Mouse (Mus musculus) T-cell, adult 2 months (primary cell): Measurements from ENCODE around the gene Cdc37.

ENCODE experiments used
- DNase-seq: peaks from one replicate; pipeline ENCODE4 v3.0.0; 2022; ENCODE audit warnings: low spot score

Gene Cdc37

DNA sequence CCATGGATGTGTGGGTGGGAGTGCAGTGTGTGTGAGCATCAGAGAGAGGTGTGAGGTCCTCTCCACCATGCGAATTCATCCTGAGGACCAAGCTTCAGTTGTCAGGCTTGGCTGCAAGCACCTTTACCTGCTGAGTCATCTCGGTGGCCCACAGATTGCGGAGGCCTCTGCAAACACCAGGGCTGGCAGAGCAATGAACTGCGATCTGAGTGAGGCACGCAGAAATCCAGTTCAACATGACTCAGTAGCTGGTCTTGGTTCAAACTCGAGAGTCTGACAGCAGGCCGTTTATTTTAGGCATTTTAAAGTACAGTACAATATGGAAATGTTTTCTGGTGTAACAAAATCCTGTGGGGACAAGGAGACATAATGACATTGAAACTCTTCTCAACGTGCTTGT is 52.0 kb downstream of the Cdc37 start:
- DNase-seq = no peak

DNA sequence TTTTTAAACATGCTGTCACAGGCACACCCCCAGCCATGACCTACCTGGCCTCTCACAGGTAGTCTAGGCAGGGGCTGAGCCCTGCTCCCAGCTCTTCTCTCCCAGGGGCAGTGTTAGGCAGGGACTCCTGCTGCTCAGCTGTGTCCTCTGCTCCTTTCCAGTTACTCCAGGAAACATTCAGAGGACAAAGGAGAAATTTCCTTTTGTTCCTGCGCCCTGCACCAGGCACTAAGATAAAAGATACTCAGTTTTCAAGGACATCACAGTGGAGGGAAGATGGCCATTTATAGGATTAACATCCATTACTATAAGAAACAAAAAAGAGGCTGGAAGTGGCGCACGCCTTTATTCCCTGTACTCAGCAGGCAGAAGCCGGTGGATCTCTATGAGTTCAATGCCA is 53.8 kb downstream of the Cdc37 start:
- DNase-seq = no peak

DNA sequence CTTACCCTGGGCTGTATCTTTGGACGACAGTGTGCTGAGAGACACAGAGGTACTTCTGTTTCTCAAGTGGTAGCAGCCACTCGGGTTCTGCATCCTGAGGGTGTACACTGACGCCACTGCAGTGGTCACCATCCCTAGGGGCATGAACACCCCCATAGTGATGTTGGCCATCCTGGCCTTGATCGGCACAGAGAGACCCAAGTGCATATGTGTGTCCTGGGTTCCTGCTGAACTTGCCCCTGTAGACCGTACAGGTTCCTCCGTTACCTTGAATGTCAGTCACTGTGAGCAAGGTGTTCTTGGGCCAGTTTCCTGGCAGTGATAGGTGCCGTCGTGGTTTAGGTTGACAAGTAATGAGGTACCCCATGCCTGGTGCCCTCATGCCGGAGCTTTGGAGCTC is 56.4 kb downstream of the Cdc37 start:
- DNase-seq = no peak

DNA sequence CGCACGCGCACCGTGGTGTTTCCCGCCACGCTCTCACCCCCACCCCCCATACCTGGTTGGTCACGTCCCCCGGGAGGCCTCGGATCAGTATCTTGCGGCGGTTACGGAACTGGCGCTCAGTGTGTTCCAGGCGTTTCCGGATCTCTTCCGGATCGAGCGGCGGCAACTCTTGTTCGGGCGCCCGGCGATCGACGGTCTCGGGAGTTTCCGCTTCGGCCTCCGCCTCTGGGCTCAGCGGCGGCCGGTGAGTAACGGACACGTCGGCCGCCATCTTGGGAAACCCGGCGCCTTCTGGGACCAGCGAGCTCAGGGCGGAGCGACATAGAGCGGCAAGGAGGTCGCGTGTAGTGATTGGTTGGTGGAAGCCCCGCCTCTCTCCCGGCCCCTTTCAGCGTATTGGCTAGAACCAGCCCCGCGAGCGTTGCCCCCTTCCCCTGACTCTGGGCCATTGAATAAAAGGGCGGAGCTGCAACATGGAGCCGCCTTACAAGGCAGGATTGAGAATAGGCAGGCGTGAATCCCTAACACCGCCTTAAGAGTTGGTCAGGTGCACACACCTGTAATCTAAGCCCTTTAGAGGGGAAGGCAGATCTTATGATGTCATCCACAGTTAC is 58.0 kb downstream of the Cdc37 start, which contains the start of the genes Gm38431 and Raver1:
Gene Gm38431 (minus strand): TSS at position 291 of the 614 bp plus-strand sequence.
Gene Raver1 (minus strand): TSS at position 302 of the 614 bp plus-strand sequence.
- DNase-seq = peak; percentile 97

DNA sequence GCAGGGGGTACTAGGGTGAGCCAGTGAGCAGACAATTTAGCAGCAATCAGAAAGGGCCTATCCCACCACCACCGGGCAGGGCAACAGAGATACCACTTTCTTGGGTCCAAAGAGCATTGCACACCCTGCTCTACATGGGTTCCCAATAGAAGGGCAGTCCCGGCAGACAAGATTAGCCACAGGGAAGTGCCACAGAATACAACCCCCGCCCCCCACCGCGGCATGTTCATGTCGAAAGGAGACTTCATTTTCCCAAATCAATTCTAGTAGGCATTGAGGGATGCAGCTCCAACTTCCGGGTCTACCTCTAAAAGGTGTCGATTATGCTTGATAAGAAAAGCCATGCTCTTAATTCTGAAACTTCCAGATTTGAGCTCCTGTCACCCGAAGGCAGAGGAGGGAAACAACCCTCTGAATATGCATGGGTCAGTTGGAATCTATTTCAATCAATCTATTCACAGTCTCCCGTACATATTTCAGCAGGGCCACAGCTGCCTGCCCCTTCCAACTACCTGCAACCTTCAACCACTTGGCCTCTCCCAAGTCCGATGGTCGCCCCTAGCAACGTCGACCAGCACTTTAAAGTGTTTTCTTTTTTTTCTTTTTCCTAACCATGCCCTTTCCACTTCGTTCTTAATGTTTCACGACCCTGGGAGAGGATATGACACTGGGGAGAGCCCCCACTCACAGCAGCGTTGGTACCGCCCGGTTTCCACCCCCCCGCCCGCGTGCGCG is 58.6 kb downstream of the Cdc37 start:
- DNase-seq = no peak

DNA sequence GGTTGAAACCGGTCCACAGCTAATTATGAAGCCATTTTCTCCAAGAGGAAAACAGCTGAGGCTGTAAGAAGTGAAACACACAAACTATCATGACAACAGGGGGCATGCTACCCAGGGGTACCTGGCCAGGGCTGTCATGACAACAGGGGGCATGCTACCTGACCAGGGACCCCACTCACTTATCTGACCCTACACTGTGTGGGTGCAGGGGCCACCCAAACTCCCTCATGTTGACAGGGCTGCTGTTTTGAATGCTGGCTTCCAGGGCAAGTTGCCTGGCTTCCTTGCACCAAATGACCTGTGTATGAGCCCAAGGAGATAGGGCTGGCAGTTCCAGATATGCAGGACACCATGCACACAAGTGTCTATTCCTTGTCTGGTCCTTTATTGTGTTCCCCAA is 59.2 kb downstream of the Cdc37 start:
- DNase-seq = no peak

DNA sequence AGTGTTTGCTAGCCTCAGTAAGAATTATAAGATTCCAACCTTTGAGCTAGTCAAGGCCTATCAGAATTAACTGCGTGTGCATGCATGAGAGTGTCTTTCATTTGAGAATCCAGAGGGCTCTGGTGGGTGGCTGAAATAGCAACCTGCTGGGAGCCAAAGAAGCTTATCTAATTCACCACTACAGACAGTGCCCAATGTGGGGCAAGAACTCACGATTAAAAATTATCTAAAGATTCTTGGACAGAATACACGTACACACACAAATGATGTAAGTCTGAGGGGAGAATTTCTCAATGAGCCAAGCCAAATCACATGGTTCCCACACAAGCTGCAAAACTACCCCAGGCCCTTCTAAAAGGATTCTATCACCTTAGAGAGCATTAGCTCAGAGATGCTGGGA is 66.5 kb downstream of the Cdc37 start:
- no peak for DNase-seq
